In the genomic region with DNA sequence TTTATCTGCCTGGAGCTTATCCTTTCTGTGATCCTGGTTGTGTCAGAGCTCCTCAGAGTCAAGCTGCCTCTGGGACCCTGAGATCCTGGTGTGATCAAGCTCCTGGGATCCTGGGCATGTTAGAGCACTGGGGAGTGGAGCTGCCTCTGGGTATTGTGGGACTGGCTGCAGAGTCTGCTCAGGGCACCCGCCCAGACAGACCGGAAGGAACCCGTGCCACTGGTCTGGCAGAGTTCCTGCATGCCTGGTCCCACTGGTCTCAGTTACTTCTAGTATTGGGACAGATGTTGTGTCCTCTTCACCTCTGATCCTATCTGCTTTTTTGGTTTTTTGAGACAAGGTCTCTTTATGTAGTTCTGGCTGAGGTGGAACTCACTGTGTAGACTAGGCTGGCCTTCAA, we compare ENCODE assay signal across 10 mouse cellular contexts. TPM values are rescaled to one million over a fixed set of nuclear protein-coding genes. Genes with fewer than 3 reads are reported as not detected.
A peak's percentile ranks its signal among the peaks of the same experiment; 100 is the strongest.
DNase-seq lines count a peak whose midpoint lies in the region; ATAC-seq and TF ChIP-seq lines count a peak whose summit lies in the region.
"Had no signal": no experiment of that assay in that cellular context is flagged by ENCODE, and none has a peak within 500 bp of the region (broad histone marks: within the 10 kb centered on the region; RNA-seq: fewer than 3 reads in every experiment).

No protein-coding gene starts in this region.

- ATAC-seq in kidney, embryonic 14.5 days (ENCODE audit: low FRiP score, low TSS enrichment) = no peak
- ATAC-seq in G1E (ENCODE audit: extremely low read depth, insufficient number of reproducible peaks, low FRiP score, poor library complexity, severe bottlenecking) = no peak

- DNase-seq in adrenal gland, adult 2 months = peak; percentile 55
- no peak for DNase-seq in adrenal gland, postnatal 4 days (ENCODE audit: low spot score in 2 of 2)
- DNase-seq in kidney, adult 2 months = peak; percentile 38
- DNase-seq in G1E (ENCODE audit: low spot score) = no peak
- peak; percentile 23 to 53 for DNase-seq in kidney, postnatal 36 days
- no peak for DNase-seq in spleen, postnatal 10 days (ENCODE audit: low spot score in 2 of 2)
- no peak for DNase-seq in ovary, postnatal 10 days (ENCODE audit: low spot score)

- H3K9me3 ChIP-seq in kidney, embryonic 14.5 days (ENCODE audit: control insufficient read depth, low read length) = no peaks in the 10 kb centered on the region; the same call in 1 of the 2 replicates
- no peaks in the 10 kb centered on the region for H3K9me3 ChIP-seq in G1E (replicated peaks)
- H3K9me3 ChIP-seq: liver, embryonic 15.5 days had no signal

- 46% methylated on average over 3 of the region's 3 CpGs for WGBS in kidney, adult 2 months
- 94% methylated on average over 3 of the region's 3 CpGs for WGBS in kidney, embryonic 14.5 days

- H3K9ac ChIP-seq in kidney, embryonic 14.5 days (ENCODE audit: low read depth, low read length) = no peak overlapping the region
- H3K9ac ChIP-seq: liver, embryonic 15.5 days had no signal

- H3K4me1 ChIP-seq in kidney, adult 2 months (ENCODE audit: control insufficient read depth, insufficient read depth, low read length) = peaks cover 3% of the 10 kb centered on the region; the same call in 1 of the 2 replicates
- no peaks in the 10 kb centered on the region for H3K4me1 ChIP-seq in kidney, embryonic 14.5 days (ENCODE audit: control insufficient read depth, insufficient read depth, low read length)
- peaks cover 37% of the 10 kb centered on the region for H3K4me1 ChIP-seq in G1E (ENCODE audit: insufficient read depth, low read depth, low read length)

- H3K36me3 ChIP-seq in kidney, adult 2 months (ENCODE audit: control insufficient read depth, insufficient read depth, low read length) = no peaks in the 10 kb centered on the region
- H3K36me3 ChIP-seq in kidney, embryonic 14.5 days (ENCODE audit: control insufficient read depth, insufficient read depth, low read length) = no peaks in the 10 kb centered on the region
- peaks cover 61% of the 10 kb centered on the region for H3K36me3 ChIP-seq in G1E (replicated peaks)
- H3K36me3 ChIP-seq: liver, embryonic 15.5 days had no signal

- H3K4me2 ChIP-seq in kidney, embryonic 14.5 days (replicated peaks; ENCODE audit: low read depth, low read length) = no peak overlapping the region
- H3K4me2 ChIP-seq: liver, embryonic 15.5 days had no signal

- TF ChIP-seq POLR2A in kidney, adult 2 months (IDR thresholded peaks at IDR 0.05; ENCODE audit: low read depth, low read length) = no peak

- H3K27me3 ChIP-seq in kidney, adult 2 months (replicated peaks; ENCODE audit: control insufficient read depth, insufficient read depth, low read length) = no peaks in the 10 kb centered on the region
- H3K27me3 ChIP-seq in kidney, embryonic 14.5 days (ENCODE audit: control insufficient read depth, insufficient read depth, low read length) = no peaks in the 10 kb centered on the region
- no peaks in the 10 kb centered on the region for H3K27me3 ChIP-seq in G1E (ENCODE audit: insufficient read depth, low read length)
- H3K27me3 ChIP-seq: liver, embryonic 15.5 days had no signal

- H3K4me3 ChIP-seq in kidney, adult 2 months (ENCODE audit: insufficient read depth, low read depth, low read length) = no peak overlapping the region
- H3K4me3 ChIP-seq in kidney, embryonic 14.5 days (ENCODE audit: low read length) = no peak overlapping the region
- H3K4me3 ChIP-seq in G1E (ENCODE audit: low read depth, low read length) = peak overlapping the region; percentile 41; the same call in 1 of the 2 replicates
- H3K4me3 ChIP-seq: liver, embryonic 15.5 days had no signal

- peak overlapping the region; percentile 60 for H3K27ac ChIP-seq in kidney, adult 2 months (ENCODE audit: insufficient read depth, low read depth, low read length)
- no peak overlapping the region for H3K27ac ChIP-seq in kidney, embryonic 14.5 days (ENCODE audit: low read depth, low read length)
- H3K27ac ChIP-seq: kidney, postnatal 0 days; liver, embryonic 15.5 days had no signal

- no peak for TF ChIP-seq CTCF in kidney, adult 2 months (conservative IDR thresholded peaks at IDR 0.05; ENCODE audit: insufficient read depth, insufficient read length, low read depth, low read length)
- no peak for TF ChIP-seq CTCF in G1E (IDR thresholded peaks at IDR 0.05; ENCODE audit: low read depth, low read length)

RNA-seq across cellular contexts. Expression of a gene that starts 14.4 kb away (rescaled TPM):
- total RNA-seq in adrenal gland, adult 2 months (2021) = under 1 TPM; 0.58 to 0.76 TPM
- polyA plus RNA-seq in adrenal gland, adult 2 months (2012; rRNA removed) = 0.07 TPM in 1 of 2 replicates, not detected in the other
- total RNA-seq in adrenal gland, postnatal 4 days (2021) = 1 to 10 TPM; 1.2 TPM
- 0.03 and 0.07 TPM in 2 replicates for polyA plus RNA-seq in kidney, adult 2 months (2012; rRNA removed)
- polyA plus RNA-seq in kidney, embryonic 14.5 days (2014; fragmentation: Nextera tagmentation; extraction: Ambion mirVana) = 1.5 and 1.6 TPM in 2 replicates
- total RNA-seq in G1E (2014; fragmentation: Nextera tagmentation) (28.1 and 30.8 TPM in 2 replicates), G1E (2017) (8.5 and 9.0 TPM in 2 replicates)
- 0.02 TPM in 1 of 2 replicates, not detected in the other for polyA plus RNA-seq in G1E (2012)

RNA-seq across cellular contexts. Expression of a gene that starts 25.3 kb away (rescaled TPM):
- 10 to 100 TPM; 39.6 to 40.7 TPM for total RNA-seq in adrenal gland, adult 2 months (2021)
- 20.7 and 24.9 TPM in 2 replicates for polyA plus RNA-seq in adrenal gland, adult 2 months (2012; rRNA removed)
- 10 to 100 TPM; 61.7 to 63.2 TPM for total RNA-seq in adrenal gland, postnatal 4 days (2021)
- polyA plus RNA-seq in kidney, adult 2 months (2012; rRNA removed) = 10.9 and 11.4 TPM in 2 replicates
- 13.5 and 13.8 TPM in 2 replicates for polyA plus RNA-seq in kidney, embryonic 14.5 days (2014; fragmentation: Nextera tagmentation; extraction: Ambion mirVana)
- total RNA-seq in G1E (2014; fragmentation: Nextera tagmentation) (259 and 261 TPM in 2 replicates), G1E (2017) (46.4 and 57.0 TPM in 2 replicates)
- polyA plus RNA-seq in G1E (2012) = 177 and 180 TPM in 2 replicates

Comparison
In these comparisons a context has a peak if more than half of its experiments do, and no peak if none do; other contexts are left out.
1. DNase-seq: peak in adrenal gland, adult 2 months (single experiment), kidney, adult 2 months (single experiment) and kidney, postnatal 36 days (2 of 2); none in adrenal gland, postnatal 4 days (0 of 2), G1E (single experiment), spleen, postnatal 10 days (0 of 2) and ovary, postnatal 10 days (single experiment).